Mouse (Mus musculus) brain, embryonic 14.5 days (tissue): ENCODE data around the gene Gm45711. TPM values are rescaled to one million over a fixed set of nuclear protein-coding genes. Genes with fewer than 3 reads are reported as not detected.
A peak's percentile ranks its signal among the peaks of the same experiment; 100 is the strongest.

ENCODE experiments used
- DNase-seq: peaks from one replicate; pipeline ENCODE4 v3.0.0-alpha.2; 2011; ENCODE audit warnings: low read depth
- CTCF ChIP-seq: fragments of 200-500 bp; IDR thresholded peaks from 2 replicates; pipeline ENCODE4 v1.5.1; 2012; ENCODE audit warnings: inconsistent platforms, mild to moderate bottlenecking, moderate library complexity, borderline replicate concordance; ENCODE audit not compliant: insufficient read depth, insufficient read length; ENCODE audit errors: extremely low read depth
- POLR2A ChIP-seq: fragments of 200-500 bp; IDR thresholded peaks from 2 replicates; pipeline ENCODE4 v1.6.1; 2012; ENCODE audit warnings: mild to moderate bottlenecking, inconsistent platforms, borderline replicate concordance; ENCODE audit not compliant: poor library complexity, insufficient read depth, insufficient read length, severe bottlenecking; ENCODE audit errors: extremely low read depth
- polyA plus RNA-seq: library from polyadenylated mRNA; depleted of rRNA; stranded (reverse); fragments of >200 nt; gene quantifications from 2 replicates; pipeline ENCODE4 v1.2.3, GENCODE M21; 2012; rRNA removed

Gm45711 gene
- polyA plus RNA-seq, 1 experiment: not detected

GRCm38 (mm10) chr8:104247908-104248275, 62.0 kb downstream of the Gm45711 start:
- TF ChIP-seq CTCF: no peak
- no peak for TF ChIP-seq POLR2A
- DNase-seq: peak; percentile 14

- TF ChIP-seq POLR2A (no peak), CTCF (no peak)
- no peak for DNase-seq
Observed at GRCm38 (mm10) chr8:104247054-104247907, 62.6 kb downstream of the Gm45711 start.

GRCm38 (mm10) chr8:104246621-104247020, 63.3 kb downstream of the Gm45711 start:
- TF ChIP-seq CTCF (no peak), POLR2A (no peak)
- no peak for DNase-seq

DNA sequence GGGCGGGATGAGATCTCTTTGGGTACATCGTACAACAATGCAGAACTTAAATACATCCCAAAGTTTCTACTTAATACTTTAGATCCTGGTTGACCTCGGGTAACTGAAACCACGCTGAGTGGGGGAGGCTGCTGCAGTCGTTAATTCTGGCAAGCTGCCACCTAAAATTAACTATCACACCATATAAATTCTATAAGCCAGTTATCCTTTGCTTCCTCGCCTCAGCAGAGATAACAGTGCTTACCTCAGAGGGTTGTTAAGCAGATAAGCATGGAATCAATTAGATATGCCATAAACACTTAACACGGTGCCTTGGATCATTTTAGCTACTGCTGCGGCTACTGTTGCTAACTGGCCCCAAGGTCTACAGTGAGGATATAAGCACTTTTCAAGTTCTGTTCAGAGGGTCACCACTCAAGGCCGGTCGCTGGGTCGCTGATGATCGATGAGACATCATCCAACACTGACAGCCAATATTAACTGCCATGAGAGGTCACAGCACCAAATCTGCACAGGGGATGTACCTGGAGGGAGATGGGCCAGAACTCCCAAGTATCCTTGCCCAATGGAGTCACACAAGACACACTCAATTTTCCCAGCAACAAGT, 67.7 kb downstream of the Gm45711 start:
- no peak for DNase-seq
- TF ChIP-seq CTCF (no peak), POLR2A (no peak)

DNA sequence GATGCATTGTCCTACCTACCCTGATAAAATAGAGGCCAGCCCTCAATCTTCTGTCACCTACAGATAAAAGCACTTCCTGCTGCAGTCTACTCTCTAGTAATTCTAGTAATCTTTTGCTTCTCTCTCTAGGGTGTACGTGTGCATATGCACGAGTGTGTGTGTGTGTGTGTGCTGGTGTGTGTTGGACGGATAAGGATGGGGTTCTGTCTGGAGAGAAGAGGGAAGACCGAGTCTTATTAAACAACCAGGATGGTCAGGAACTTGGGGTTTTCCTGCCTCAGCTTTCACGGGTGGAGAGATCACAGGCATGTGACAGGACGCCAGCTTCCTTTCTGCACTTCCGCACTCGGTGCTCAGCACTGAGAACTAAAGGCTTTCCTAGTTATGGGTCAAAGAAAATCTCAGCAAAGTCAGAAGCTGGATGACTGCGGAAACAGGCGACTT, 70.4 kb downstream of the Gm45711 start:
- DNase-seq: no peak
- TF ChIP-seq CTCF (no peak), POLR2A (no peak)

- TF ChIP-seq POLR2A: no peak
- TF ChIP-seq CTCF: peak; percentile 49; the same call in 1 of the 2 replicates
- peak; percentile 41 for DNase-seq
Observed at GRCm38 (mm10) chr8:104234573-104234972, 75.3 kb downstream of the Gm45711 start.

GRCm38 (mm10) chr8:104232919-104233318, 77.0 kb downstream of the Gm45711 start:
- DNase-seq: no peak
- TF ChIP-seq CTCF (no peak), POLR2A (no peak)

DNA sequence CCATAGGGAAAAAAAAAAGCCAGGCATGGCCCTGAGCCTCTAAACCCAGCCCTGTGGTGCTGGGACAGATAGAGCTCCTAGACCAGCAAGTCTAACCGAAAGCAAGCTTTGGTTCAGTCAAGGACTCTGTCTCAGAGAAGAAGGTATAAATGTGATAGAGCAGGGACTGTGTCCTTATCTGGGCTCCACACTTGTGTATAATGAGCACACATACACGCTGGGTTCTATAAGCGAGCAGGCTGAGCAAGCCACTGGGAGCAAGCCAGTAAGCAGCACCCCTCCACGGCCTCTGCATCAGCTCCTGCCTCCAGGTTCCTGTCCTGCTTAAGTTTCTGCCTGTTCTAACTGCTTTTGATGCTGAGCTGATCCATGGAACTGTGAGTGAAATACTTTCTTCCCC, 77.8 kb downstream of the Gm45711 start:
- no peak for TF ChIP-seq POLR2A
- no peak for TF ChIP-seq CTCF
- no peak for DNase-seq

Other genes starting within 250 kb of the Gm45711 start
- gene Cdh5, start 208.5 kb downstream of the Gm45711 start, polyA plus RNA-seq: 18.2 and 34.6 TPM in 2 replicates
- 12.3 and 16.9 TPM in 2 replicates for gene Bean1, start 139.6 kb downstream of the Gm45711 start, polyA plus RNA-seq
- 41.2 and 42.7 TPM in 2 replicates for gene Tk2, start 61.5 kb downstream of the Gm45711 start, polyA plus RNA-seq
- 36.0 and 52.4 TPM in 2 replicates for gene Cklf, start 59.2 kb downstream of the Gm45711 start, polyA plus RNA-seq
- not detected in 2 replicates for gene Cmtm2a, start 16.9 kb downstream of the Gm45711 start, polyA plus RNA-seq
- gene Cmtm1, start 64 bp upstream of the Gm45711 start, polyA plus RNA-seq: 0.08 TPM in 1 of 2 replicates, not detected in the other
- gene Gm11020, start 11.5 kb upstream of the Gm45711 start, polyA plus RNA-seq: not detected in 2 replicates
- gene Cmtm2b, start 12.1 kb upstream of the Gm45711 start, polyA plus RNA-seq: not detected in 2 replicates
- gene Cmtm3, start 29.3 kb upstream of the Gm45711 start, polyA plus RNA-seq: 57.5 and 64.9 TPM in 2 replicates
- 18.3 and 20.8 TPM in 2 replicates for gene Cmtm4, start 85.7 kb upstream of the Gm45711 start, polyA plus RNA-seq
- gene Dync1li2, start 133.0 kb upstream of the Gm45711 start, polyA plus RNA-seq: 89.9 and 110 TPM in 2 replicates
- gene Terb1, start 199.8 kb upstream of the Gm45711 start, polyA plus RNA-seq: 0.38 and 0.57 TPM in 2 replicates
- gene Nae1, start 224.6 kb upstream of the Gm45711 start, polyA plus RNA-seq: 72.4 and 89.3 TPM in 2 replicates
- gene Car7, start 224.6 kb upstream of the Gm45711 start, polyA plus RNA-seq: 1.6 and 1.8 TPM in 2 replicates